Mouse (Mus musculus) cortical plate, adult 2 months (tissue): ENCODE results near the gene Fbxo40.

ENCODE experiments used
- CTCF ChIP-seq: fragments of 200-500 bp; IDR thresholded peaks from 2 replicates; pipeline ENCODE4 v1.5.1; 2011; ENCODE audit warnings: mild to moderate bottlenecking, control low read depth, low read length; ENCODE audit not compliant: insufficient read depth; ENCODE audit errors: extremely low read depth
- POLR2A ChIP-seq: fragments of 200-500 bp; IDR thresholded peaks from 2 replicates; pipeline ENCODE4 v1.6.1; 2011; ENCODE audit warnings: mild to moderate bottlenecking, low read length, control low read depth; ENCODE audit not compliant: insufficient read depth; ENCODE audit errors: extremely low read depth

GRCm38 (mm10) chr16:36921980-36922379 is 68.3 kb downstream of the Fbxo40 start:
- TF ChIP-seq POLR2A (no peak), CTCF (no peak)
